In genomic region chr17:9756196-9756595, GRCm38 (mm10) we compare ENCODE assay signal across 8 mouse cellular contexts.
DNase-seq lines count a peak whose midpoint lies in the region; ATAC-seq lines count a peak whose summit lies in the region.
"Had no signal": no experiment of that assay in that cellular context is flagged by ENCODE, and none has a peak within 500 bp of the region (broad histone marks: within the 10 kb centered on the region; RNA-seq: fewer than 3 reads in every experiment).

No protein-coding gene starts in this region.

- WGBS in midbrain, embryonic 10.5 days, result 57% methylated on average over 3 of the region's 3 CpGs
- WGBS in midbrain, embryonic 13.5 days, result 61% methylated on average over 3 of the region's 3 CpGs
- 60% methylated on average over 3 of the region's 3 CpGs for whole genome bisulfite sequencing in embryonic facial prominence, embryonic 10.5 days
- WGBS in hindbrain, embryonic 15.5 days, result 54% methylated on average over 3 of the region's 3 CpGs

- H3K27ac ChIP-seq in midbrain, embryonic 10.5 days (replicated peaks), result peak overlapping the region; percentile 87
- no peak overlapping the region for H3K27ac ChIP-seq in midbrain, embryonic 13.5 days
- no peak overlapping the region for H3K27ac ChIP-seq in embryonic facial prominence, embryonic 10.5 days (replicated peaks)
- peak overlapping the region; percentile 6; the same call in 1 of the 2 replicates for H3K27ac ChIP-seq in hindbrain, embryonic 15.5 days (replicated peaks)
- H3K27ac ChIP-seq: midbrain, embryonic 12.5 days had no signal

- H3K4me2 ChIP-seq in midbrain, embryonic 13.5 days (replicated peaks), result no peak overlapping the region
- H3K4me2 ChIP-seq in hindbrain, embryonic 15.5 days, result no peak overlapping the region
- H3K4me2 ChIP-seq: midbrain, embryonic 12.5 days had no signal

- peaks cover 52% of the 10 kb centered on the region for H3K4me1 ChIP-seq in midbrain, embryonic 10.5 days
- H3K4me1 ChIP-seq in midbrain, embryonic 13.5 days (replicated peaks), result peaks cover 21% of the 10 kb centered on the region
- peaks cover 18% of the 10 kb centered on the region for H3K4me1 ChIP-seq in embryonic facial prominence, embryonic 10.5 days
- peaks cover 16% of the 10 kb centered on the region for H3K4me1 ChIP-seq in hindbrain, embryonic 15.5 days (replicated peaks)

- H3K9ac ChIP-seq in midbrain, embryonic 13.5 days (replicated peaks), result no peak overlapping the region
- H3K9ac ChIP-seq in hindbrain, embryonic 15.5 days, result no peak overlapping the region
- H3K9ac ChIP-seq: midbrain, embryonic 12.5 days had no signal

- no peak overlapping the region for H3K4me3 ChIP-seq in midbrain, embryonic 10.5 days
- no peak overlapping the region for H3K4me3 ChIP-seq in midbrain, embryonic 13.5 days (replicated peaks)
- H3K4me3 ChIP-seq in embryonic facial prominence, embryonic 10.5 days, result no peak overlapping the region
- no peak overlapping the region for H3K4me3 ChIP-seq in hindbrain, embryonic 15.5 days
- H3K4me3 ChIP-seq: midbrain, embryonic 12.5 days had no signal

- no peaks in the 10 kb centered on the region for H3K27me3 ChIP-seq in midbrain, embryonic 10.5 days (ENCODE audit: low read depth, poor library complexity, severe bottlenecking)
- no peaks in the 10 kb centered on the region for H3K27me3 ChIP-seq in midbrain, embryonic 13.5 days
- peaks cover under 1% of the 10 kb centered on the region; the same call in 1 of the 2 replicates for H3K27me3 ChIP-seq in embryonic facial prominence, embryonic 10.5 days (replicated peaks; ENCODE audit: low read depth, poor library complexity, severe bottlenecking)
- H3K27me3 ChIP-seq in hindbrain, embryonic 15.5 days, result no peaks in the 10 kb centered on the region

- DNase-seq in midbrain, embryonic 10.5 days (ENCODE audit: low spot score), result peak; percentile 61
- DNase-seq in adrenal gland, postnatal 25 days, result peak; percentile 72
- peak; percentile 62 for DNase-seq in embryonic facial prominence, embryonic 10.5 days (ENCODE audit: low spot score)
- peak; percentile 85 for DNase-seq in lung, postnatal 10 days
- peak; percentile 52 for DNase-seq in skeletal muscle tissue, adult 2 months (ENCODE audit: low read depth, low spot score)

- H3K9me3 ChIP-seq in midbrain, embryonic 10.5 days (replicated peaks), result no peaks in the 10 kb centered on the region
- H3K9me3 ChIP-seq in midbrain, embryonic 13.5 days, result no peaks in the 10 kb centered on the region
- no peaks in the 10 kb centered on the region for H3K9me3 ChIP-seq in embryonic facial prominence, embryonic 10.5 days
- no peaks in the 10 kb centered on the region for H3K9me3 ChIP-seq in hindbrain, embryonic 15.5 days
- H3K9me3 ChIP-seq: midbrain, embryonic 12.5 days had no signal

- ATAC-seq in midbrain, embryonic 13.5 days, result no peak
- ATAC-seq in hindbrain, embryonic 15.5 days (ENCODE audit: low FRiP score, low read depth), result no peak

- H3K36me3 ChIP-seq in midbrain, embryonic 10.5 days, result no peaks in the 10 kb centered on the region
- H3K36me3 ChIP-seq in midbrain, embryonic 13.5 days, result no peaks in the 10 kb centered on the region
- H3K36me3 ChIP-seq in embryonic facial prominence, embryonic 10.5 days (replicated peaks), result no peaks in the 10 kb centered on the region
- H3K36me3 ChIP-seq in hindbrain, embryonic 15.5 days, result no peaks in the 10 kb centered on the region
- H3K36me3 ChIP-seq: midbrain, embryonic 12.5 days had no signal

Comparison
In these comparisons a context has a peak if more than half of its experiments do, and no peak if none do; other contexts are left out.
1. H3K27ac ChIP-seq: peak in midbrain, embryonic 10.5 days (single experiment) and hindbrain, embryonic 15.5 days (single experiment); none in midbrain, embryonic 13.5 days (single experiment) and embryonic facial prominence, embryonic 10.5 days (single experiment).
2. Peak in every context shown above with its lines, with median percentiles within 50 percentile points of each other: DNase-seq.